In the genomic region with DNA sequence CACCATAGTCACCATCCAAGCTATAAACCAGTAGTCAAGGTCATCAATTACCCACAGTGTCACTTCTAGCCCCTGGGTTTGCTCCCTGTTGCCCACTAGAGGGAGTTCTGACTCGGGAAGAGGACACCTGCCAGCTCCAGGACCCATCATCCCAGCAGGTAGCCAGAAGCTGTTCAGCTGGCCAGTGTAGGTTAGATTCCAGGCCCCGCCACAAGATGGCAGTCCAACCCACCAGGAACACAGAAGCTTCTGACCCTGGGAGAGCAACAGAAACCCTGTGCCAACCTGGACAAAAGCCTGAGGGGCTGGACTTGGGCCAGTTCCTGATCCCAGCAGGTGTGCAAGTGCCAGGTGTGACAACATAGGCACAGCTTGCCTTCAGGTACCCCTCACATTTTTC, we compare ENCODE assay signal across 9 mouse cellular contexts. TPM values are rescaled to one million over a fixed set of nuclear protein-coding genes. Genes with fewer than 3 reads are reported as not detected.
A peak's percentile ranks its signal among the peaks of the same experiment; 100 is the strongest.
DNase-seq lines count a peak whose midpoint lies in the region; TF ChIP-seq lines count a peak whose summit lies in the region.
"Had no signal": no experiment of that assay in that cellular context is flagged by ENCODE, and none has a peak within 500 bp of the region (broad histone marks: within the 10 kb centered on the region; RNA-seq: fewer than 3 reads in every experiment).

No protein-coding gene starts in this region.

- H3K4me1 ChIP-seq in lung, adult 2 months (ENCODE audit: control insufficient read depth, insufficient read depth, low read length) = no peaks in the 10 kb centered on the region

- DNase-seq in B cell, adult 2 months = peak; percentile 86 to 88
- peak; percentile 77 to 80 for DNase-seq in adrenal gland, adult 18-20 months (ENCODE audit: low spot score in 2 of 2)
- peak; percentile 79 for DNase-seq in embryo, embryonic 11 days
- DNase-seq in heart, adult 9 months (ENCODE audit: low spot score in 2 of 2) = peak; percentile 37 to 51
- DNase-seq in kidney, postnatal 14 days = peak; percentile 85
- peak; percentile 73 for DNase-seq in lung, adult 2 months
- peak; percentile 67 for DNase-seq in retina, adult 2 months (ENCODE audit: low read depth, low spot score)
- DNase-seq in thymus, postnatal 25 days = peak; percentile 84

- no peak overlapping the region for H3K4me3 ChIP-seq in lung, adult 2 months (replicated peaks; ENCODE audit: extremely low read depth, low read depth, low read length)
- H3K4me3 ChIP-seq: erythroblast, embryonic 14.5 days had no signal

- peak; percentile 85 for TF ChIP-seq CTCF in lung, adult 2 months (IDR thresholded peaks at IDR 0.05; ENCODE audit: insufficient read depth, low read length)

- WGBS in lung, adult 2 months = 2% methylated on average over 2 of the region's 2 CpGs

- no peak for TF ChIP-seq POLR2A in lung, adult 2 months (IDR thresholded peaks at IDR 0.05; ENCODE audit: borderline replicate concordance, extremely low read depth, low read depth, low read length)

RNA-seq across cellular contexts. Expression of gene Kcnc1, which starts 3.2 kb away (rescaled TPM):
- total RNA-seq in adrenal gland, adult 18-20 months (2021) = under 1 TPM; 0.19 to 0.36 TPM
- polyA plus RNA-seq in lung, adult 2 months (2012; rRNA removed) = 0.32 and 0.40 TPM in 2 replicates

RNA-seq across cellular contexts. Expression of gene Myod1, which starts 16.8 kb away (rescaled TPM):
- not detected for total RNA-seq in adrenal gland, adult 18-20 months (2021)
- polyA plus RNA-seq in lung, adult 2 months (2012; rRNA removed) = 1.1 TPM in 1 of 2 replicates, not detected in the other
- polyA plus RNA-seq: erythroblast, embryonic 14.5 days had no signal
